Mouse (Mus musculus) right cerebral cortex, postnatal 14 days (tissue): Measurements from ENCODE around the gene 1700013G24Rik.

Source experiments
- DNase-seq: peaks from one replicate; pipeline ENCODE4 v3.0.0; 2022

The 1700013G24Rik gene

DNA sequence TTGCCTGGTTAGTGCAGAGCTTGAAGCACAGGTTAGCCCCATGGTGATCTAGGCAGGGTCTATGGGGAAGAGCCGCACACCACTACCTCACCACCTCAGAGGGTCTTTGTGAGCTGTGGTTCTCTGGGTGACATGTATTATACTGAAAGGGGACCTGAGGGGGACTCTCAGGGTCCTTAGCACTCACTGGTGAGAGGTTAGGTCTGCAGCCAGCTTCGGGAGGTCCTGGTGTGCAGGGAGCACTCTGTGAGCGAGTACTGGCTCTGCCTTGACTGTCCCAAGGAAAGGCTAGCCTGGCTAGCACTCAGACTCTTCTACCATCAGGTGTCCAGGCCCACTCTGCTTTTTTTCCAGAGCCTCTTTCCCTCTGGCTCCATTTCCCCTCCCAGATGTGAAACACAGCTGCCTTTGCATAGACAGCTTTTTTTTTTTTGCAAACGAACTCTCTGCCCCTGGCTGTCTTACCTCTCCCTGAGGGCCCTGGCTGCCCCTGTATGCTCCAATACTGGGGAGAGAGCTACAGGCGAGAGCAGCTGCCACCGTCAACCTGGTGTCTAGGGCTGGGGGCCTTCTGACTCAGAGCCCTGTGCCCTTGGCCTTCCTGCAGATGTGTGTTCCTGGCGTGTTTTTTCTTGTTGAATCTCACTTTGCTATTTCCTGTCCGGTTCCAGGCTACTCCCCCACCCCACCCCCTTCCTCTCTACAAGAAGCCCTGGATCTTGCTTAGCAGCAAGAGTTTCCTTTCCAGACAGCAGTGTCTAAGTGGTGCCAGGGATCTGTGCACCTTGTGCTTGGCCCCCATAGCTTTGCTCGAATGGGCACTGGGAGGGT, 45.0 kb downstream of the 1700013G24Rik start:
- DNase-seq: no peak

DNA sequence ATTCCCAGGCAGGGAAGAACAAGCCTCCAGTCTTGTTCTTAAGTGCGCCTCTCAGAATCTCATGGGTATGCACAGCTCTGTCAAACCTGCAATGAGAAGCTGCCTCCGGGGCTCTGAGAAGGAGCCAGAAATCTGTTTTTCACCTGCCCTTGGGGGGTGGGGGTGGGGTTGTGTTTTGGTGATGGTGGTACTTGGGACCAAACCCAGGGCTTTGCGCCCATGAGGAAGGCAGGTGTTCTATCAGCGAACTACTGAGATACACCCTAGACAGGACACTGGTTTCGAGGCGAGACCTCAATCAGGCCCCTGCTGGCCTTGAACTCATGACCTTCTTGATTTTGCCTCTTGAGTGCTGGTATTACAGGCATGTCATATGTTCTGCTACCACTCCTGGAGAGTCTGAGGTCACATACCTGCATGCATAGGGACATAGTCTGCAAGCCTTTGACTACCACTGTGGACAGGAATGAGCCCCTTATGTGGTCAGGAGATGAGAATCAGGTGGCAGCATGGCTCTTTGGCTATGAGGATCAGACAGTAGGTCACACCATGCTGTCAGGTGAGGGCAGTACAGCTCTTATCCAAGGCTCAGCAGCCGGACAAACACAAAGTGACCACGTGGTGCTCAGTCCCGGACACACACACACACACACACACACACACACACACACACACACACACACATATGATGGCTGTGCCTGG, 45.9 kb downstream of the 1700013G24Rik start:
- DNase-seq: no peak

DNA sequence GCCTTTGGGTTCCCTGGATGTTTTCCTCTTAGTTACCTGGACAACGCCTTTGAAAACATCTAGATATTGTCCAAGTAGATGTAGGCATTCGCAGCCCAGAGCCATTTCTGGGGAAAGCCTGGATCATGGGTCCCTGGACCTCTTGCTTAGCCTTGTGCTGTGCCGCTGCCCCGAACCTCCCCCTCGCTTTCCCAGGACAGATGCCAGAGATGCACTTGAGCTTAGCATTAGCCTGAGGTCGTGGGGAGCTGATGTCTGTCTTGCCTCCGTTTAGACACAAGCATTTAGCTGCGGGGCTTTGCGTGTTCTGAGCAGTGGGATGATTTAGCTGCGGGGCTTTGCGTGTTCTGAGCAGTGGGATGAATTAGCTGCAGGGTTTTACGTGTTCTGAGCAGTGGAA, 47.1 kb downstream of the 1700013G24Rik start:
- DNase-seq: no peak

DNA sequence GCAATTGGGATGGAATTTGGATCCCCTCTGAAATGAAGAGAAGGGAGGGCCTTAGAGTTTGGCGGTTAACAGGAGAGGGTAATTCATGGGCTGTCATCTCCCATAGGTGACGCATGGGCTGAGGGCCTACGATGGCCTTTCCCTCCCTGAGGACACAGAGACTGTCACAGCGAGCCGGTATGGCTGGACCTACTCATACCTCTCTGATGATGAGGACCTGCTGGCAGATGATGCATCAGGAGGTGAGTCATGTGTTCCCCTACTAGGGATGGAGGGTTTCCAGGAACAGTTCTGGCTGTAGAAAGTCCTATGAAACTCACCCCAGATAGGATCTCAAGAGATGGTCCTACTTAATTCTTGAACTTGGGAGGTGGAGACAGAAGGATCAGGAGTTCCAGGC, 47.9 kb downstream of the 1700013G24Rik start:
- no peak for DNase-seq

DNA sequence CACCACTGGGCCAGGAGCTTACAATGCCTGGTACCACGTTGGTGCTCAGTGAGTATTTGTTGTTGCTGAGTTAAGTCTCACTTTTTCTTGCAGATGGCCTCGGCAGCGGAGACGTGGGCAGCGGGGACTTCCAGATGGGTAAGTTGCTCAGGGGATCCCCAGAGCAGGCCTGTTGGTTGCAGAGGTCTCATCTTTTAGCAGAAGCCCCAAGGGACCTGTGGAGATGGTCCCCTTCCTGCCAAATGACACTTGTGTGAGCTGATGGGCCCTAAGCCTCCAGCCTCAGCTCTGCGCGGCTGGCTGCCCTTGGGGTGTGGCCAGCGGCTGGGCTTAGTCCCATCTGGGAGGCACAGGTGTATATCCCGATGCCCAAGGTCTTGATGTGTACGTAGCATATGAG, 49.1 kb downstream of the 1700013G24Rik start:
- DNase-seq: no peak

DNA sequence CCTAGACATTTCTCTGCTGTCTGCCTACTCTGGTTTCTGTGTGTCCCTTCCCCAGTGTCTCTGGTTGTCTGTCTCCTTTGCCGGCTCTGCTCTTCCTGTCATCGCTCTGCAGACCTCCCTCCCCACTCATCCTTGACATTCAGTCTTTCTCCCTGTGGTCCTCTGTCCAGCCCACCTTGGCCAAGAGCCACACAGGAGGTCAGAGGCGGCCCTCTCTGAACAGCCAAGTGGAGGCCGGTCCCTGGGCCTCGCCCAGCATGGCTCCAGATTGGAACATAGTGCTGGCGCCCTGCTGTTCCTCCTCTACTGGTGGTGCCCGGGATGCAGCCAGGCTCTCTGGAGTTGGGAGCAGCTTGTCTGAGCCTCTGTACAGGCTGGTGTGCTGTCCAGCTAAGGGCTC, 49.7 kb downstream of the 1700013G24Rik start:
- no peak for DNase-seq

DNA sequence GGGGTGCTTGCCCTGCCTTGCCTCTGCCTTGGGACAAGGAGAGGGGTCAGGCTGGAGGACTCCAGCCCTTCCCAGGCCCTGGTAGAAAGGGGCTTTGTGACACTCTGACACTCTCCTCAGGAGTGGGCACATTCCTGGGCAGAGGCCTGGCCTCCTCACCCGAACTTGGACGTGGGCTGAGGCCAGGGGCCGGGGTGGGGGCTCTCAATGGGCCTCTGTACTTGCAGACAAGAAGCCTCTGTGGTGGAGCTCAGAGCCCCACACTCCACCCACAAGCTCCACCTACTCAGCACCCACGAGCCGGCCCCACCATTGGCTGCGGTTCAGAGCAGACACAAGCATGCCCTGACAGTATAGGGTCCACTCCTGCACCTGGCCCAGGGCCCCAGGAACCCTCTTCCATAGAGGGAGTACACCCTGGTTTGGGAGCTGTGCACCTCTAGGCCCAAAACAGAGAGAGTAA, 50.5 kb downstream of the 1700013G24Rik start:
- DNase-seq: no peak
